Mouse (Mus musculus) olfactory bulb, adult 2 months (tissue): Measurements from ENCODE around the gene Inpp5a.

ENCODE experiments used
- CTCF ChIP-seq: fragments of 200-500 bp; IDR thresholded peaks from 2 replicates; pipeline ENCODE4 v1.5.1; 2012; ENCODE audit warnings: low read depth, mild to moderate bottlenecking, low read length, moderate library complexity; ENCODE audit not compliant: insufficient read depth
- POLR2A ChIP-seq: fragments of 200-500 bp; IDR thresholded peaks from 2 replicates; pipeline ENCODE4 v1.6.1; 2012; ENCODE audit warnings: mild to moderate bottlenecking, low read depth, low read length, moderate library complexity; ENCODE audit not compliant: insufficient read depth

- TF ChIP-seq CTCF (no peak), POLR2A (no peak)
Measured at GRCm38 (mm10) chr7:139587919-139588318, 199.0 kb downstream of the Inpp5a start.
